Mouse (Mus musculus) cerebellum, postnatal 25 days (tissue): ENCODE data around the gene Psmd7.

Experiments
- DNase-seq, 2 experiments: peaks; one replicate each; pipeline ENCODE4 v3.0.0; 2021; ENCODE audit warnings: mixed read lengths in 2 of 2

Psmd7 gene

DNA sequence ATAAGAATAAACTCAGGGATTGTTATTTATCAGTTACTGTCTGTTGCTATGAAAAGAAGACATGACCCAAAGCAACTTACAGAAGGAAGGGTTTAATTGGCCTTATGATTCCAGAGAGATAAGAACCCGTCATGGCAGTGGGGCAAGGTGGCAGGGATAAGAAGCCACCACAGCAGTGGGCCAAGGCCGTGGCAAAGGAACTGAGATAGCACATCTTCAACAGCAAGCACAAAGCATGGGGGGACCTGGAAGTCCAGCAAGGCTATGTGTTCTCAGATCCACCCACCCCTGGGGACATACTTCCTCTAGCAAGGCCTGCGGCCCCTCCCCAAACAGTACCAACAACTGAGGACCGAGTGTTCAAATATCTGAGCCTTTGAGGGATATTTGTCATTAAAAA, 10.6 kb downstream of the Psmd7 start:
- DNase-seq = no peak

DNA sequence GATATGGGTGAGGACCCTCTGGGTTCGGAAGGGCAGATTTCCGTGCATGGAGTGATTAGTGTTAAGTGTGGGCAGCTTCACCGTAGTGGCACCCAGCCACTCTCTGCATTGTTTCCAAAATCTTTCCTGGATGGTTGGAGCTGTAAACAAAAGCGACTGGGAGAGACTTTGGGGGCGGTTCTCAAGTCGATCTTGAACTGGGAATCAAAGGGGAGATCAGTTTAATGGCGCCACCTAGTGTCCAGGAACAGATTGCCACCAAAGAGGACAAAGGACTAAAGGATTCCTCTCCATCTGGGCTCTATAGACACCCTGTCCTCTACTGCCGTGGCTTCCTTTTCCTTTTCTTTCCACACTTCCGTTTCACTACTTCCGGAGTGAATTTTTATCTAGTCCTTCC, 11.6 kb downstream of the Psmd7 start:
- peak; percentile 76 to 85 for DNase-seq

DNA sequence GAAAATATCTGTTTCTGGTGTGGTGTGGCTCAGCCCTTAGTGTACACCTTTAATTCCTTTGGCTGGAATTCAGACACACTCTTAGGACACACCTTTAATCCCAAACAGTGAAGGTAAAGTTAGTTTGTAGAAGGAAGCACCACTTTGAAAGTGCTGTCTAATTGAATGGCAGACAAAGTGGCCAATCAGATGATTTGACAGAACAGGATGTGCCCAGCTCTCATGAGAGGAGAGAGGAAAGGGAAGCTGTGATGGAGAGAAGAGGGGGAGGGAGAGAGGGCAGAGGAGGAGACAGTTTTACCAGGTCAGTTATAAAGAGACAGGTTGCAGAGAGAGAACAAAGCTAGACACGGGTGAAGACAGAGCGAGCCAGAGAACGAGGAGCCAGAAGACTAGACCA, 13.5 kb downstream of the Psmd7 start:
- no peak for DNase-seq

DNA sequence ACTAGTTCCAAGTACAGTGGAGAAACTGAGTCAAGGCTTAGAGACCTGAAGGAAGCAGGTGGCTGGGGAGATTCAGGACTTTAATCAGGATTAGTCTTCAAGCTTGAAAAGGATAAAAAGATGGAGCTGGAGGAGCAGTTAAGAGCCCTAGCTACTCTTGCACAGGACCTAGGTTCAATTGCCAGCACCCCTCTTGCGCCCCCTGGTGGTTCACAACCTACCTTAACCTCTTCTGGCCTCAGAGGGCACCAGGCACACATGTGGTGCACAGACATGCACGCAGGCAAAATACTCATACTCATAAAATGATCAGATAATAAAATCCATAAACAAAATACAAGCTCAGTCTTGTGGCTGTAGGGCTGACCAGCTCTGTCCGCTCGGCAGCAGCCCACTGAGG, 15.8 kb downstream of the Psmd7 start:
- DNase-seq = peak; percentile 57 to 78

DNA sequence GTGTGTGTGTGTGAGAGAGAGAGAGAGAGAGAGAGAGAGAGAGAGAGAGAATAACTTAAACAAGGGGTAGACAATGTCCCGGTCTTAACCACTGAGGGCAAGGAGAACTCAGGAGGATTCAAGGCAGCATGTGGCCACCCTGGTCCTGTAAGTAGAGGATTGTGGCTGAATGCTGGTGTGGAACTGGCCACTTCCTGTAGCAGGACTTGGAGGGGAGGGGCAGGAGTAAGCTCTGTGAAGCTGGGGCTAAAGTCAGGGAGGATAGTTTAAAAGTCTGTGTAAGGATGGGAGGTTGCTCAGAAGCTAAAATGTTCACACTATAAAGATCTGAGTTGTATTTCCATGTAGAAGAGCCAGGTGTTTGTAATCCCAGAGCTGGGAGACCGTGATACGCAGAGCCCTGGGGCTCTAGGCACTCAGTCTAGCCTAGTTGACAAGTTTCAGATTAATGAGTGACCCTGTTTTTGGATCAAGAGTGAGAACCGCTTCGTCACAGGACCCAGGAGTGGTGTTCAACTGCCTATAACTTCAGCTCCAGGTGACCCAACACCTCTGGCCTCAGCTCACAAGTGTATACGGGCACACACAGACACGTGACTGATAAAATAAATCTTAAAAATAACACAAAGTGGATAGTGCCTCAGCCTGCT, 16.7 kb downstream of the Psmd7 start:
- no peak for DNase-seq

DNA sequence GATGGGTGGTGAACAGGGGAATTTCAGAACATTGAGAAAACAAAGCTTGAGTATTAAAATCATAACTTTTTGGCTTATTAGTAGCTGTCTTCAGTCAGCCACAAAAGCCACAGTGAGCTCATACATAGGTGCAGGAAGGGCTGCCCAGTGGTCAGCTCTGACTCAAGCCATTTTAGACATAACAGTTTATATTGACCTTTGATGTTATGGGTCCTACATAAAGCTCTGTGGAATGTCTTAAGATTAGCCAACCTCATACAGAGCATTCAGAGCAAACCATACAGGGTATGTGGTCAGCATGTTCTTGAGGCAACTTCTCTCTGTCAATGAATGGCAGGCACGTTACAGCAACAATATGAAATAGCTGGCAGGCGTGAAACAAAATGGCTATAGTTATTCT, 17.2 kb downstream of the Psmd7 start:
- no peak for DNase-seq

GRCm38 (mm10) chr8:107562164-107562563, 26.1 kb downstream of the Psmd7 start:
- DNase-seq = no peak

DNA sequence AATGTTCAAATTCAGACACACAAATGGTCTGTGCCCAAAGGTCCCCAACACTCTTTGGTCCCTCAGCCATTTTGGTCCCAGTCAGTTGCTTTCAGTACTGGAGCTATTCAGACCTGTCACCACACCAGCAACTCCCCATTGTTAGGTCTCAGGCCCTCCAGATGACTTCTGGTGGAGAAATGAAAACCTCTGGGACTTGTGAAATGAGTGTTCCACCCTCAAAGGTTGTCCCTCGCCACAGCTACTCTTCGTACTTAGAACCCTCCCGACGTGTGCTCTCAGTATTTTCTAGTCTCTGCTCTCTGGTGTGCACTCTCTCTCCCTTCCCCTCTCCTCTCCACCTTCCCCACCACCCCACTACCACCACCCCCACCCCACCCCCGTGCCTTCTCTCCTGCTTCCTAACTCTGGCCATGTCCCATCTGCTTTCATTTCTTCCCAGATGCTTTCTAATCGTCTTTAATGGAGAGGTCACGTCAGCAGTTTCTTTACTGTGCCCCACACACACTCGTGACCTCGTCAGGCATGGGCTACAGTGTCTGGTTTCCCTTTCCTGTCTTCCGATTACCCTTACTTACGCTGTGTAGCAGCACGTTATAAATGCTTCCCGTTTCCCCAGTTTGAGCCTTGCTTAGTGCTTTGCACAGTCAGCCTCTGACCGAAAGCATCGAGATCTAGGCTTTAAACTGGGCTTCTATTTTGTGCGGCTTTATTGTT, 27.3 kb downstream of the Psmd7 start:
- no peak for DNase-seq

- peak; percentile 34 to 52 for DNase-seq
Observed at GRCm38 (mm10) chr8:107556511-107556936, 31.7 kb downstream of the Psmd7 start.

GRCm38 (mm10) chr8:107555231-107555630, 33.0 kb downstream of the Psmd7 start:
- DNase-seq = no peak

DNA sequence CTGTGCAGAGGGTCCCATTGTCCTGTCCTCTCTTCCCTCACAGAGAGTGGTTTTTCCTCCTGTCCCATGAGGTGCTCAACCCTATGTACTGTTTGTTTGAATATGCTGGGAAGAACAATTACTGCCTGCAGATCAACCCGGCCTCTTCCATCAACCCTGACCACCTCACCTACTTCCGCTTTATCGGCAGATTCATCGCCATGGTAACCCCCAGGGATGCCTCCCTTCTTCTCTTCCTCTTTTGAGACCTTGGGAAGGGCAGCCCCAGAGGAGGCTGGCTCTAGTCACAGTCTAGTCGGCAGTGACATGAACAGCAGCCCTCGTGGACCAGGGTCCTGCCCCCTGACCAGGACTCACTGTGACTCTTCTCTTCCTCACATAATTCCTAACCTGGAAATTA, 36.0 kb downstream of the Psmd7 start:
- no peak for DNase-seq

GRCm38 (mm10) chr8:107546817-107547216, 41.4 kb downstream of the Psmd7 start:
- no peak for DNase-seq

DNA sequence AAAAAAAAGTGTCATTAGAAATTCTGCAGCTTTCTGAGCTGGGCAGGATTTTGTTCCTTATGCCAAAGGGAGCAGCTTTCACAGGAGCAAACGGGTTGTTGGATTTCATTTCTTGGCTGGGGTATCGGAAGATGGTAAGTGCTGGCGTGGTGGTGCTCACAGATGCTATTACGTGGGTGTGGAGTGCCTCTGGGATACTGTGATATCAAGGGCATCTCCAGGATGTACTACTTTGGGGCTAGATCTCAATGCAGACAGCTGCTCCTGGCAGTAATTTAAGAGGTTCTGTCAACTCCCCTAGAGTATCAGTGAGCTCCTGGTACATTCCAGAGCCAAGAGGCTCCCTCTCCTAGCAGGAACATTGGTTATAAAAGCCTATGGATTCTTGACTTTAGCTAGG, 42.1 kb downstream of the Psmd7 start:
- DNase-seq = no peak

DNA sequence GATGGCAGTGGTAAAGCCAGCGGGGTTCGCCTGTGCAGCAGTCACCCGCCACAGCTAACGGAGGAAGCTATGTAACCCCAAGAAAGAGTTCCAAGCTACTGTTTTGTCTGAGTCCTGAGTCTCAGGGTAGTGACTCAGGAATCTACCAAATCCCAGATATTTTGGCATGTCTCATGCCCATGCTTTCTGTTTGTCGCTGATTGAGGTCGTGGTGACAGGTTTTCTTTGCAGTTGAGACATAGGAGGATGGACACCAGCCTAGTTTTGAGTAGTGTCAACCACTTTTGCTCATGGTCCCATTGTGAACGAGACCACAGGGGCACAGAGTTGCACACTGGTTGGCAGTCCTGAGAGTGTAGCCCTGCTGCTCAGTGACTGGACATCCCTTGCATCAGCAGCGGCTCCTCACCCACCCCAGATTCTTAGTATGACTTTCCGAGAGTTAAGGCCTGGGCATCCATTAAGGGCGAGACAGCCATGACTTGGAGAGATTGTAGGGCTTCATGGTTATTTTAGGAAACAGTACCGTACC, 42.6 kb downstream of the Psmd7 start:
- no peak for DNase-seq

- no peak for DNase-seq
Observed at GRCm38 (mm10) chr8:107544651-107545174, 43.6 kb downstream of the Psmd7 start.

GRCm38 (mm10) chr8:107544211-107544610, 44.1 kb downstream of the Psmd7 start:
- DNase-seq = no peak

- DNase-seq = no peak
Observed at GRCm38 (mm10) chr8:107543714-107544113, 44.5 kb downstream of the Psmd7 start.

DNA sequence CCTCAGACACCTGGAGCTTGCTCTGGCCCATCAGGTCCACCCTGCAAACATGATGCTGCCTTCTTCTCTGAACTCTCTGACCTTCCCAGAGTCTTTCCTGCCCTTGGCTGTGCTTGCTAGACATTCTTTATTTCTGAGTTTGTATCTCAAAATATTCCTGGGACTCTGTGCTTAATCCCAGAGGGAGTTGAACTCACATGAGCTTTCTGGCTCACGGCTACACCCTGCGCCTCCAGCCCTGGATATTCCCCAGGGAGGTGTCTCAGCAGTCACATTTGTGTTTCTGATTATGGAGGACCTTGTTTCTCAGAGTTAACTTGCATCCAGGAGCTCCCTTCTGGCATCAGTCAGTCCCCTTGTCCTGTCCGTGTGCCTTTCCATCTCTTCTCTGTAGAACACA, 46.1 kb downstream of the Psmd7 start:
- DNase-seq = no peak

- no peak for DNase-seq
Observed at GRCm38 (mm10) chr8:107541369-107541768, 46.9 kb downstream of the Psmd7 start.

DNA sequence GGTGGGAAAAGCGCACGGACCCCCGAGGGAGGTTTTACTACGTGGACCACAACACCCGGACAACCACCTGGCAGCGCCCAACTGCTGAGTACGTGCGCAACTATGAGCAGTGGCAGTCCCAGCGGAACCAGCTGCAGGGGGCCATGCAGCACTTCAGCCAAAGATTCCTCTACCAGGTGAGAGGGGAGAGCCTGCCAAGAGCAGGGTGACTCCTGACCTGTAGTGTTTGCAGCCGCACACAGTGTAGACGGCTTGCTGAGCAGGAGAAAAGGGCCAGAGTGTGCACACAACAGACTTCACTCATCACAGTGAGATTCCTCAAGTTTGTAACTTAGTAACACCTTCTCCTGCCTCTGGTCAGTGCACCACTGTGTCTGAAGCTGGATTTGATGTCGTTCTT, 47.6 kb downstream of the Psmd7 start:
- DNase-seq = no peak

DNA sequence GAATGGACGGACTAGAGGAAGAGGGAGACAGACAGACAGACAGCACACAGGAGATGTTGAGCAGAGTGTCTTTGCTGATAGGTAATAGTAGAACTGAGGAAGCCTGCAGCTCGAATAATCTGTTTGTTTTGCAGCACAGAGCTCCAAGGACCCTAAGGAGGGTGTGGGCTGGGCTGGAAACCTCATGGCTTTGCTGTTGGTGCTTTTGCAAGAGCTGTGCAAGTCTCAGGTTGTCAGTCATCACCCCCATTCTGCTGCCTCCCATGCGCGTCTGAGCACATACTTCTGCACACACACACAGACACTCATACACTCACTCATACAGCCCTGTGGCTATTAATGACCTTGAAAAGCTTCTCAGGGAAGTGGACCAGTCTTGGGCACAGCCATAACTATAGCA, 50.8 kb downstream of the Psmd7 start:
- no peak for DNase-seq
